Mouse (Mus musculus): ENCODE measurements around the gene Slc44a1. TPM values are rescaled to one million over a fixed set of nuclear protein-coding genes. Genes with fewer than 3 reads are reported as not detected.

Slc44a1 gene
- polyA plus RNA-seq (2017; shearing (Covaris generic)): 1.5 TPM

DNA sequence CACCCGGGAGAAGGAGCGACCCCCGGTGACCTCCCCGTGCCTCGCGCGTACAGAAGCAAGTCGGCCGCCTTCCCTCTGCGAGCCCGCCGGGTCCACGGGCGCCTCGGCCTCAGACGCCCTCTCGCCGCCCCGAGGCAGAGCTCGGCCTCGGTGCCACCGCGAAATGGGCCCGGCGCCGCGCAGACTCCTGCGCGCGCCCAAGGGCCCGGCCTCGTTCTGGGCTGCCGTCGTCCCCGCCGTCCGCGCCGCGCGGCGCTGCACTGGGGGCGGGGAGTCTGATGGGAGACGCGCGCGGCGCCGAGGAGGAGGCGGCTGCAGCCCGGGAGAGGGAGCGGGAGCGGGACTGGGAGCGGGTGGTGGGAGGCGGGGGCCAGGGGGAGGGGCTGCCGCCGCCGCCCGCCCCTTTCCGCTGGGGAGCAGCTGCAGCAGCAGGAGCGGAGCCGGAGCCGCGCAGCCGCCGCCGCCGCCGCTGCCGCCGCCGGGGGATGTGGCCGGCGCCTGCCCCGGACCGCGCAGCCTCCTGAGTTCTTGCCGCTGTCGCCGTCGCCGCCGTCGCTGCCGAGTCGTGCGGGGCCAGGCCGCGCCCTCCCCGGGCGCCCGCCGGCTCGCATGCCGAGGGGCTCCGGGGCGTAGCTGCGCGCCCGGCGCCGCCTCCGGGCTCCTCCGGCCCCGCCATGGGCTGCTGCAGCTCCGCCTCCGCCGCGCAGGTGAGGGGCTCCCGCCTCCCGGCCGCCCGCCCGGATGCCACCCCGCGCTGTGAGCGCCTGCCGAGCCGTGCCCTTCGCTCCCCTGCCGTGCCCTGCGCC, at the start of gene Slc44a1:
TSS of gene Slc44a1 (plus strand) at position 404 of the 806 bp plus-strand sequence.

DNA sequence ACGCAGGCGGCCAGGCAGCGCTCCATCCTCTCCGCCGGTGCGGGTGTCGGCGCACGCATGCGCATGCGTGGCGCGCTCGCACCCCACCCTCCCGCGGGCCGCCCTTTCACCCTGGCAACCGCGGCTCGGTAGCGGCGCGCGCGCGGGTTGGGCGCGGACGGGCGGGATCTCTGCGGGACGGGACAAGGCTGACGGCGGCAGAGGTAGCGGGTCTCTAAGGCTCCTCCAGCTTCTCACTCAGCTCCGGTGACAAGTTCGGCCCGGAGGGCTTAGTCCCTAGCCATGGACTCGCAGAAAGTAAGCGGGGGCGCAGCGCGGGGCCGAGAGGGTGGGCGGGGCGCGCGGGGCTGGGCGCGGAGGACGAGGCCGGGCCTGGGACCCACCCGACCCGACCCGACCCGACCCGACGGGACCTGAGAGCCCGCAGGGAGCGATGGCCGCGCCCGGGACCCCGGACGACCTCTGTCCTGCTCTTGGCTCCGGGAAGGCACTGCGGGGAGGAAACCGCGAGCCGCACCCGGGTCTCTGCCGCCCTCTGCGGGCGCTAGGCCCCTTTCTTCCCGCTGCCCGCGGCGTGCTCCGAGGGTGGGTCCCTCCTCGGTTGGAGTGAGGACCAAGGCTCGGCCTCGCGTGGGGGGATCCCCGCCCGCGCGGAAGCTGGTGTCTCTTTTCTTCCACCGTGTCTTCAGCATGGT, 191.2 kb downstream of the Slc44a1 start, which contains the start of gene Fsd1l:
TSS of gene Fsd1l (plus strand) at position 156 of the 695 bp plus-strand sequence.

Other genes with a start within 250 kb of the Slc44a1 start
- 9.9 TPM for gene Fsd1l, start 191.1 kb downstream of the Slc44a1 start, polyA plus RNA-seq (2017; shearing (Covaris generic))

All from inflammation-experienced regulatory T-cells, adult 16 weeks (primary cell).